Mouse (Mus musculus): ENCODE measurements around the gene H3f3b.

DNA sequence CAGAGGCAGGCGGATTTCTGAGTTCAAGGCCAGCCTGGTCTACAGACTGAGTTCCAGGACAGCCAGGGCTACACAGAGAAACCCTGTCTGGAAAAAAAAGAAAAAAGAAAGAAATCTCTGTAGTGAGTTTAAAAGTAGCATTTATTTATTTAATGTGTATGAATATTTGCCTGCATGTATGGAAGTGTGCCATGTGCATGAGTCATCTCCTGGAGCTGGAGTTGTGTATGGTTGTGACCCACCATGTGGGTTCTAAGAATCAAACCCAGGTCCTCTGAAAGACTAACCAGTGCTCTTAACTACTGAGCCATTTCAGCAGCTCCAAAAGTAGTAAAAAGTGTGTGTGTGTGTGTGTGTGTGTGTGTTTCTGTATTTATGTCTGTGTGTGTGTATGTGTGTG lies 15.5 kb upstream of the H3f3b start:
- TF ChIP-seq POLR2A (IDR thresholded peaks at IDR 0.05; ENCODE audit: low read depth, low read length) (no peak), CTCF (IDR thresholded peaks at IDR 0.05; ENCODE audit: borderline replicate concordance, insufficient read depth, low read length) (no peak)
